Mouse (Mus musculus): ENCODE data around the gene Pak1.

GRCm38 (mm10) chr7:97777191-97777590 lies 11.2 kb upstream of the Pak1 start:
- TF ChIP-seq CTCF (IDR thresholded peaks at IDR 0.05), result no peak
- no peak for TF ChIP-seq EP300 (IDR thresholded peaks at IDR 0.05; ENCODE audit: insufficient read depth, low read depth, low read length)
- TF ChIP-seq POLR2A (IDR thresholded peaks at IDR 0.05; ENCODE audit: insufficient read depth, low read depth, low read length), result no peak
